Mouse (Mus musculus) urinary bladder, postnatal 25 days (tissue): Measurements from ENCODE around the gene Agfg2.

Experiments used
- DNase-seq: peaks from one replicate; pipeline ENCODE4 v3.0.0; 2022; ENCODE audit warnings: low spot score

Agfg2 gene

DNA sequence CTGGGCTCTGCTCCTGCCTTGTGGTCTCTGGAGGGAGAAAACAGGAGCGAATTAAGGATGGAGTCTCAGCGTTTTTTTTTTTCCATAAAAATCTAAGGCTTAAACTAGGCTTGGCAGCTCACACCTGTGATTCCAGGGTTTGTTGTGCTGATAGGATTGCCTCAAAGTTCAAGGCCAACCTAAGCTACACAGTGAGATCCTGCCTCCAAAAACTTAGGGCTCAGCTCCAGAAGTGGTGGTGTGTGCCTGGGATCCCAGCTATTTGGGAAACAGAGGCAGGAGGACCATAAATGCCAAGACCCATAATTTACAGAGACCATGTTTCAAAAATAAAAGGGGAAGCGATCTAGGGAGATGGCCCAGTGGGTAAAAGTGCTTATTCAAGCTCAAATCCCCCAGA is 75.2 kb downstream of the Agfg2 start:
- DNase-seq = no peak

DNA sequence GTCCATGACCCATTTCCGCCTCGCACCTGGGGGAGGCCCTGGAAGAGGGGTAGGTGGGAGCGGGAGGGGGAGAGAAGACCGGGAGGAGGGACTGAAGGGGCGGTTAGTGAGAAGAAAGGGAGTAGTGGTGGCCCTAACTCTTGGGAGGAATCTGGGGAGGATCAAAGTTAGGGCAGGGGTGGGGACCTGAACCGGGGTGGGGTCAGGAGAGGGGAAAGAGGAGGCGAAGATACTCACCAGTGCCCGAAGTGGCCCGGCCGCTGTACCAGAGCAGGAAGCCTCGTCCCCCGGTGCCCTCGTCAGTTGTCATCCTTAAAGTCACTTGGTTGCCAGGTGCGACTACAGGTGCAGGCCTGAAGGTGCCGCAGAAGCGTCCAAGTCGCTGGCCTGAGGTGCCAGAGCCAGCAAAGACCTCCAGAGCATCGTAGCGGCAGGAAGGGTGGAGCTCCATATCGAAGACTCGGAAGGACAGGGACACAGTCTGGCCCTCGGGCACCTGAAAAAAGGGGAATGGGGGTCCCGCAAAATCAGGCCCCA is 75.8 kb downstream of the Agfg2 start:
- no peak for DNase-seq

DNA sequence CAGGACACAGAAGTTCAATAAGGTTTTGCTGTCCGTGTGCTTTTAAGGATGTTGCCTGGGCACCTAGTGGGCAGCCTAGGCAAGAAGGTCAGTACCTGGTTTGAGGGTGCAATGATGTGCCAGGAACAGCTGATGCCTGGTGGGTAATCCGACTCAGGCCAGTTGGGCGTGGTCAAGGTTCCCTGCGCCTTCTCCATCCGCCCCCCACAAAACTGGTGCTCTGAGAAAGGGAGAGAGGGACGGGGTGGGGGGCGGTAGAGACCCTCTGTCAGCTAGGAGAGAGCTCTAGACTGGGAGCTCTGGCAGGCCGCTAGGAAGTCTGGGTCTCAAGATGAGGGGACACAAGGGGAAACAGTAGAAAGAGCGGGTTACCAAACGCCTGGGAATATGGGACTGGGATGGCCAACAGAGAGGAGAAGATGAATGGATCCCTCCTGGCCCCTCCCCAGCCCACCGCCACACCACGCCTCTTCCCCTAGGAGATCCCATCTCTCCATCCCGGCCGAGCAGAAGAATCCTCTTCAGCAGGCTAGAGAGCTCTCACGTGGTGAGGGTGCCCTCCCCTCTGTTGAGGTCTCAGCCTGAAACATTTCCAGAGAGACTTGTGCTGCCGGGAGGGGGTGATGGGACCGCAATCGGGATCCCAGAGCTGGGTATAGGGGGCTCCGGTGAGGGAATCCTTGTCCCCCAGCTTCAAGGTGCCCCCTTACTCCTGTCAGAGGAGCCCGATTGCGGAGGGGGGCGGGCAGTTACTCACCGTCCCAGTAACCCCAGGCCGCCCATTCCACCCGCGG is 76.5 kb downstream of the Agfg2 start:
- DNase-seq = no peak

DNA sequence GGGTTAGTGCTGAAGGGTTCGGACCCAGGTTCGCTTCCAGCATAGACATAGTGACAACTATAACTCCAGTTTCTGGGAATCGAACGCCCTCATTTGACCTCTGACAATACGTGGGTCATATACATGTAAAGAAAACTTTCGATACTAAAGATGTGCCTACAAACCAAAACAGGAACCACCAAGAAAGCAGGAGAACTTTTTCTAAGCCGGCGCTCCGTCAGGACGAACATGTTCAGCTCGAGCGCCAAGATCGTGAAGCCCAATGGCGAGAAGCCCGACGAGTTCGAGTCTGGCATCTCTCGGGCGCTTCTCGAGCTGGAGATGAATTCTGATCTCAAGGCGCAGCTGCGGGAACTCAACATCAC is 83.2 kb downstream of the Agfg2 start:
- no peak for DNase-seq

DNA sequence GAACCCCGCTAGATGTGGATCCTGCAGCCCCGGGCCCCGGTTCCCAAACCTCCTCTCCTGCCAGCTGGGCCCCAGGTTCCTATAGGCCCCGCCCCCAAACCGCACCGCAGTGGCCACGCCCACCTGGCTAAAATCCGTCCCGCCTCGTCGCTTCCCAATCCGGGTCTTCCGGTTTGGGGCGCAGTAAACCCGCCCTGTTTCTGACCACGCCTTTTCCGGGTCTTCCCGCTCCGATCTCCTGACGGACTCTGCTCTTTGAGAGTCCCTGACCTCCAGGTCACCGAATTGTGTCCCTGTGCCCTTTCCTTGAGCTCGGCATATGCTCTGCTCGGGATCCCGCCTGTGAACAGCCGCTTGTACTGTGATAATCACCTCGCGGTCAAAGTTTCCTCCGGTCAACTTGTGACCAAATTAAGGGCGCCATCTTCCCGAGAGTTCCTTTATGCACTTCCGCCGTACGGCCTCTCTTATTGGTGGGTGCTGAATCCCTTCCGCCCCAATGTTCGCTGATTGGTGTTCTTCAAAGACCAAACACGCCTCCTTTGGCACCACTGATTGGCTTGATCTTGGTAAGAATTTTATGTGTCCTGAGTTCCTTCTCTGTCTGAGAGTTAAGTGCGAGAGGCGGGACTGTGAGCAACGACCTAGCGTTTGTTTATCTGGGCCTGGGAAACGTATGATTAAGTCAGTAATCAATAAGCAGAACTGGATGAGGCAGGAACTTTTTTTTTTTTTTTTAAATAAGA is 83.7 kb downstream of the Agfg2 start, which contains the start of gene Mospd3:
Mospd3 (minus strand) TSS at position 440 of the 746 bp plus-strand sequence.
- DNase-seq = peak; percentile 97
